Mouse (Mus musculus) liver, embryonic 12.5 days (tissue): ENCODE results near the gene Tmem192. TPM values are rescaled to one million over a fixed set of nuclear protein-coding genes. Genes with fewer than 3 reads are reported as not detected.
"Not testable (repeated sequence)": the region's sequence is repeated elsewhere in the genome, so short reads cannot be mapped to it uniquely, and the experiment has no call there.

Source experiments
- ATAC-seq: fragments of 200-750 bp; cut with Nextera tagmentation; 2 replicates; pipeline ENCODE4 v1.8.0; 2017; ENCODE audit warnings: moderate number of reproducible peaks, mild to moderate bottlenecking, moderate library complexity
- H3K27ac ChIP-seq: fragments of 300-500 bp; sonication (generic); 2 replicates; pipeline ENCODE4 v1.5.1; 2016; ENCODE audit warnings: mild to moderate bottlenecking
- H3K27me3 ChIP-seq: fragments of 300-500 bp; sonication (generic); replicated peaks from 2 replicates; pipeline ENCODE4 v1.6.1; 2016; ENCODE audit warnings: mild to moderate bottlenecking, moderate library complexity
- H3K36me3 ChIP-seq: fragments of 300-500 bp; sonication (generic); 2 replicates; pipeline ENCODE4 v1.6.1; 2016; ENCODE audit warnings: mild to moderate bottlenecking, moderate library complexity
- H3K4me1 ChIP-seq: fragments of 300-500 bp; sonication (generic); 2 replicates; pipeline ENCODE4 v1.6.1; 2016
- H3K4me2 ChIP-seq: fragments of 300-500 bp; sonication (generic); 2 replicates; pipeline ENCODE4 v1.6.1; 2016; ENCODE audit warnings: mild to moderate bottlenecking, moderate library complexity
- H3K4me3 ChIP-seq: fragments of 300-500 bp; sonication (generic); 2 replicates; pipeline ENCODE4 v1.5.1; 2016; ENCODE audit warnings: mild to moderate bottlenecking, moderate library complexity
- H3K9ac ChIP-seq: fragments of 300-500 bp; sonication (generic); 2 replicates; pipeline ENCODE4 v1.6.1; 2016; ENCODE audit warnings: mild to moderate bottlenecking, moderate library complexity
- H3K9me3 ChIP-seq: fragments of 300-500 bp; sonication (generic); replicated peaks from 2 replicates; pipeline ENCODE4 v1.6.1; 2016; ENCODE audit warnings: mild to moderate bottlenecking, moderate library complexity
- WGBS: fragments of 180-500 bp; shearing (Covaris S2); methylation state at CpG from one replicate; pipeline ENCODE4 v1.1.7; 2016; ENCODE audit not compliant: insufficient replicate concordance; 5-methylcytosine and 5-hydroxymethylcytosine counted together
- polyA plus RNA-seq: library from polyadenylated mRNA; unstranded; fragments of >200 nt; fragmentation: Nextera tagmentation; extraction: Ambion mirVana; gene quantifications from 2 replicates; pipeline ENCODE4 v1.2.1, GENCODE M21; 2016

Gene Tmem192
- polyA plus RNA-seq, 1 experiment from 2014 or later, result 18.1 TPM

GRCm38 (mm10) chr8:64987731-64988130 is 40.7 kb downstream of the Tmem192 start, which contains the start of gene Trim75:
Trim75 (minus strand) TSS chr8:64987831.
- Histone ChIP-seq H3K9me3 (no peaks in the 10 kb centered on the region), H3K36me3 (no peaks in the 10 kb centered on the region), H3K4me1 (no peaks in the 10 kb centered on the region), H3K4me2 (no peak within 1 kb of the TSS), H3K9ac (no peak within 1 kb of the TSS), H3K4me3 (no peak within 1 kb of the TSS), H3K27me3 (no peaks in the 10 kb centered on the region), H3K27ac (no peak within 1 kb of the TSS)
- 76% methylated on average over 4 of the region's 4 CpGs for WGBS
- no peak for ATAC-seq

- Histone ChIP-seq H3K9me3 (no peaks in the 10 kb centered on the region), H3K4me3 (no peak overlapping the region), H3K27ac (no peak overlapping the region), H3K4me2 (no peak overlapping the region), H3K36me3 (no peaks in the 10 kb centered on the region), H3K4me1 (no peaks in the 10 kb centered on the region), H3K27me3 (no peaks in the 10 kb centered on the region), H3K9ac (no peak overlapping the region)
- 63% methylated on average over 4 of the region's 4 CpGs for WGBS
- ATAC-seq, result no peak
Observed at GRCm38 (mm10) chr8:64998806-64999365, 51.9 kb downstream of the Tmem192 start.

GRCm38 (mm10) chr8:65007616-65008015 is 60.6 kb downstream of the Tmem192 start:
- 73% methylated on average over 6 of the region's 6 CpGs for WGBS
- H3K4me3 ChIP-seq, H3K27ac ChIP-seq, ATAC-seq, H3K9ac ChIP-seq, H3K9me3 ChIP-seq, H3K4me2 ChIP-seq, H3K27me3 ChIP-seq, H3K4me1 ChIP-seq, H3K36me3 ChIP-seq: not testable (repeated sequence)

- Histone ChIP-seq H3K4me3 (no peak within 1 kb of the TSS), H3K27me3 (no peaks in the 10 kb centered on the region), H3K4me1 (no peaks in the 10 kb centered on the region), H3K27ac (no peak within 1 kb of the TSS), H3K9ac (no peak within 1 kb of the TSS), H3K36me3 (no peaks in the 10 kb centered on the region), H3K9me3 (0 out of 2 replicates have a peak, but pooled peaks cover 3% of the 10 kb centered on the region), H3K4me2 (no peak within 1 kb of the TSS)
- ATAC-seq, result no peak
- 76% methylated on average over 8 of the region's 8 CpGs for WGBS
Observed at GRCm38 (mm10) chr8:65018423-65018822, 71.4 kb downstream of the Tmem192 start, which contains the start of the genes Trim61 and Trim60. Trim61 (minus strand) TSS chr8:65018523. Trim60 (minus strand) TSS chr8:65018584.

Other genes with a start within 250 kb of the Tmem192 start
- gene Msmo1, start 213.4 kb upstream of the Tmem192 start, polyA plus RNA-seq, result 122 and 135 TPM in 2 replicates
- 6.9 and 8.2 TPM in 2 replicates for gene Klhl2, start 97.2 kb upstream of the Tmem192 start, polyA plus RNA-seq
- not detected in 2 replicates for gene Trim75, start 40.6 kb downstream of the Tmem192 start, polyA plus RNA-seq
- not detected in 2 replicates for gene Trim61, start 71.3 kb downstream of the Tmem192 start, polyA plus RNA-seq
- gene Trim60, start 71.4 kb downstream of the Tmem192 start, polyA plus RNA-seq, result not detected in 2 replicates
- gene Apela, start 90.2 kb downstream of the Tmem192 start, polyA plus RNA-seq, result 0.74 and 0.88 TPM in 2 replicates
- not detected in 2 replicates for gene Gm10663, start 127.8 kb downstream of the Tmem192 start, polyA plus RNA-seq
- gene BC030870, start 182.4 kb downstream of the Tmem192 start, polyA plus RNA-seq, result not detected in 2 replicates